ENCODE assay signal across 9 mouse cellular contexts in the genomic region with DNA sequence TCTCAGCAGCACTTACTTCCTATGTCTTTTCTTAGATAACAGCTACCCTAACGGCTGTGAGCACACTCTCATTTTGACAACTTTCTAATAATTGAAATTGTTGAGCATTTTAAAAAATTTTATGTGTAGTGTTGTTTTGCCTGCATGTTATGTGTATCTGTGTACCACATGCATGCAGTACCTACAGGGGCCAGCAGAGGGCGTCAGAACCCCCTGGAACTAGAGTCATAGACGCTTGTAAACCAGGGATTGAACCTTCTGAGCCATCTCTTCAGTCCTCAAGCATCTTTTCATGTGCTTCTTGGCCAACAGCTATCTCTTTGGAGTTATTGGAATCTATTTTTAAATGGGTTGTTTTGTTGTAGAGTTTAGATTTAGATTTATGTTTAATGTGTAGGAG. TPM values are rescaled to one million over a fixed set of nuclear protein-coding genes. Genes with fewer than 3 reads are reported as not detected.
A peak's percentile ranks its signal among the peaks of the same experiment; 100 is the strongest.
DNase-seq lines count a peak whose midpoint lies in the region; ATAC-seq and TF ChIP-seq lines count a peak whose summit lies in the region.
"Had no signal": no experiment of that assay in that cellular context is flagged by ENCODE, and none has a peak within 500 bp of the region (broad histone marks: within the 10 kb centered on the region; RNA-seq: fewer than 3 reads in every experiment).

No protein-coding gene starts in this region.

- no peaks in the 10 kb centered on the region for H3K4me1 ChIP-seq in cerebellum, adult 2 months (ENCODE audit: control insufficient read depth, insufficient read depth, low read length)
- no peaks in the 10 kb centered on the region for H3K4me1 ChIP-seq in hindbrain, postnatal 0 days (ENCODE audit: insufficient read depth, low read length)

- no peak for ATAC-seq in hindbrain, postnatal 0 days

- no peak for TF ChIP-seq POLR2A in cerebellum, adult 2 months (IDR thresholded peaks at IDR 0.05; ENCODE audit: borderline replicate concordance, insufficient read depth, low read length)

- WGBS in cerebellum, adult 2 months: 48% methylated on average over 3 of the region's 3 CpGs
- WGBS in hindbrain, postnatal 0 days: 38% methylated on average over 3 of the region's 3 CpGs

- H3K27ac ChIP-seq in cerebellum, adult 2 months (ENCODE audit: insufficient read depth, low read length): no peak overlapping the region
- H3K27ac ChIP-seq in hindbrain, postnatal 0 days: no peak overlapping the region

- no peak overlapping the region for H3K9ac ChIP-seq in hindbrain, postnatal 0 days (replicated peaks; ENCODE audit: low read length)

- no peak for DNase-seq in cerebellum, adult 2 months
- no peak for DNase-seq in cerebellum, adult 9-11 months
- peak; percentile 30 to 51 for DNase-seq in left cerebral cortex, adult 18-20 months (ENCODE audit: low spot score in 2 of 2)
- no peak for DNase-seq in left cerebral cortex, adult 11 months (ENCODE audit: low spot score)
- DNase-seq in ZHBTc4 (ENCODE audit: low read depth, low spot score): peak; percentile 58
- peak; percentile 58 for DNase-seq in hindbrain, postnatal 0 days (ENCODE audit: low spot score)
- DNase-seq in lung, postnatal 14 days: peak; percentile 72
- DNase-seq in thymus, postnatal 14 days: peak; percentile 68

- no peak overlapping the region for H3K4me3 ChIP-seq in cerebellum, adult 2 months (replicated peaks; ENCODE audit: insufficient read depth, low read depth, low read length)
- H3K4me3 ChIP-seq in hindbrain, postnatal 0 days (ENCODE audit: low read length): no peak overlapping the region

- H3K36me3 ChIP-seq in hindbrain, postnatal 0 days (ENCODE audit: insufficient read depth, low read length): no peaks in the 10 kb centered on the region

- no peaks in the 10 kb centered on the region for H3K9me3 ChIP-seq in hindbrain, postnatal 0 days (ENCODE audit: low read length)

- no peaks in the 10 kb centered on the region for H3K27me3 ChIP-seq in cerebellum, adult 2 months (ENCODE audit: control insufficient read depth, insufficient read depth, low read length)
- H3K27me3 ChIP-seq in hindbrain, postnatal 0 days (ENCODE audit: insufficient read depth, low read length): no peaks in the 10 kb centered on the region

- H3K4me2 ChIP-seq in hindbrain, postnatal 0 days (ENCODE audit: low read depth, low read length): no peak overlapping the region

- TF ChIP-seq CTCF in cerebellum, adult 2 months (IDR thresholded peaks at IDR 0.05; ENCODE audit: borderline replicate concordance, insufficient read depth, low read depth, low read length): 0 out of 2 replicates have a peak, but pooled peaks have one; percentile 20
- TF ChIP-seq CTCF in hindbrain, postnatal 0 days (IDR thresholded peaks at IDR 0.05; ENCODE audit: low read depth): peak; percentile 84

RNA-seq across cellular contexts. Expression of a gene that starts 15.6 kb away (rescaled TPM):
- polyA plus RNA-seq in cerebellum, adult 2 months (2012; rRNA removed): 15.3 and 17.6 TPM in 2 replicates
- total RNA-seq in left cerebral cortex, adult 18-20 months (2021): 10 to 100 TPM; 21.0 to 23.1 TPM
- total RNA-seq in hindbrain, postnatal 0 days (2014; rRNA removed): 9.8 and 9.9 TPM in 2 replicates
- polyA plus RNA-seq in hindbrain, postnatal 0 days (2015; fragmentation: Nextera tagmentation; extraction: Ambion mirVana): 33.2 and 36.2 TPM in 2 replicates

RNA-seq across cellular contexts. Expression of a gene that starts 34.2 kb away (rescaled TPM):
- not detected in 2 replicates for polyA plus RNA-seq in cerebellum, adult 2 months (2012; rRNA removed)
- total RNA-seq in left cerebral cortex, adult 18-20 months (2021): under 1 TPM in 1 of 2 experiments, not detected in 1; 0.09 TPM
- 0.11 TPM in 1 of 2 replicates, not detected in the other for total RNA-seq in hindbrain, postnatal 0 days (2014; rRNA removed)
- polyA plus RNA-seq in hindbrain, postnatal 0 days (2015; fragmentation: Nextera tagmentation; extraction: Ambion mirVana): 0.05 TPM in 1 of 2 replicates, not detected in the other
- total RNA-seq: heart, postnatal 10 days had no signal

RNA-seq across cellular contexts. Expression of a gene that starts 40.9 kb away (rescaled TPM):
- polyA plus RNA-seq in cerebellum, adult 2 months (2012; rRNA removed): 0.10 and 0.17 TPM in 2 replicates
- not detected for total RNA-seq in left cerebral cortex, adult 18-20 months (2021)
- total RNA-seq in hindbrain, postnatal 0 days (2014; rRNA removed): 1.6 and 2.4 TPM in 2 replicates
- polyA plus RNA-seq in hindbrain, postnatal 0 days (2015; fragmentation: Nextera tagmentation; extraction: Ambion mirVana): 1.3 and 1.4 TPM in 2 replicates
- total RNA-seq: heart, postnatal 10 days had no signal

Comparison
In these comparisons a context has a peak if more than half of its experiments do, and no peak if none do; other contexts are left out.
1. DNase-seq: peak in left cerebral cortex, adult 18-20 months (2 of 2), ZHBTc4 (single experiment), hindbrain, postnatal 0 days (single experiment), lung, postnatal 14 days (single experiment) and thymus, postnatal 14 days (single experiment); none in cerebellum, adult 2 months (0 of 2), cerebellum, adult 9-11 months (single experiment) and left cerebral cortex, adult 11 months (single experiment).